ENCODE assay signal across 8 mouse cellular contexts in the genomic region with DNA sequence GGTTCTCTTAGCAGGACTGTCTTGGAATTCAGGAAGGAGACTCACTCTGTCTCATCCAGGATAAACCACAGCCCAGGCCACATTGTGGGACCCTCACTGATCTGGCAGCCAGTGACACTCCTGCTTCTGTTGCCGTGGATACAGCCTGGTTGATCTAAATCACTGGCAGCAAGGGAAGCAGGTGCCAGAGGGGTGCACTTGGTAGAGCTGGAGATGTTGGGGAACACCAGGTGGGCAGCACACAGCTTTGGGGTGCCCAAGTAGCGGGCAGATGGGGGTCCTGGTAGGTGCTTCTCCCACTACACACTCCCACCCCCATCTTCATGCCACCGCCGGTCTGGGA. TPM values are rescaled to one million over a fixed set of nuclear protein-coding genes. Genes with fewer than 3 reads are reported as not detected.
DNase-seq lines count a peak whose midpoint lies in the region; ATAC-seq and TF ChIP-seq lines count a peak whose summit lies in the region.

No protein-coding gene starts in this region.

- H3K4me2 ChIP-seq in forebrain, embryonic 12.5 days: peak overlapping the region; percentile 60
- H3K4me2 ChIP-seq in liver, embryonic 16.5 days (ENCODE audit: low read depth, low read length): no peak overlapping the region

- H3K27ac ChIP-seq in heart, embryonic 10.5 days: peak overlapping the region; percentile 79
- peak overlapping the region; percentile 80 for H3K27ac ChIP-seq in forebrain, embryonic 12.5 days
- H3K27ac ChIP-seq in liver, embryonic 16.5 days (ENCODE audit: low read length): no peak overlapping the region

- no peak for DNase-seq in heart, embryonic 10.5 days (ENCODE audit: low spot score)
- no peak for DNase-seq in heart, postnatal 25 days (ENCODE audit: low spot score)
- DNase-seq in thymus, postnatal 0 days (ENCODE audit: low spot score): no peak
- no peak for DNase-seq in cerebellum, postnatal 14 days

- peak overlapping the region; percentile 75 for H3K9ac ChIP-seq in forebrain, embryonic 12.5 days
- H3K9ac ChIP-seq in liver, embryonic 16.5 days (ENCODE audit: low read depth, low read length): no peak overlapping the region

- ATAC-seq in forebrain, embryonic 12.5 days (ENCODE audit: low FRiP score): peak; percentile 30
- ATAC-seq in liver, embryonic 16.5 days (ENCODE audit: low read depth): no peak
- ATAC-seq in megakaryocyte progenitor cell, adult 5-6 weeks (replicated peaks; ENCODE audit: poor library complexity): no peak

- peak overlapping the region; percentile 67 for H3K4me3 ChIP-seq in heart, embryonic 10.5 days
- H3K4me3 ChIP-seq in E14TG2a.4 (replicated peaks; ENCODE audit: low read length): peak overlapping the region; percentile 77
- H3K4me3 ChIP-seq in forebrain, embryonic 12.5 days (replicated peaks): peak overlapping the region; percentile 59
- H3K4me3 ChIP-seq in liver, embryonic 16.5 days (ENCODE audit: low read depth, low read length): peak overlapping the region; percentile 22; the same call in 1 of the 2 replicates

- no peaks in the 10 kb centered on the region for H3K36me3 ChIP-seq in heart, embryonic 10.5 days
- no peaks in the 10 kb centered on the region for H3K36me3 ChIP-seq in E14TG2a.4 (ENCODE audit: insufficient read depth, low read length)
- no peaks in the 10 kb centered on the region for H3K36me3 ChIP-seq in forebrain, embryonic 12.5 days (replicated peaks)
- no peaks in the 10 kb centered on the region for H3K36me3 ChIP-seq in liver, embryonic 16.5 days (ENCODE audit: control insufficient read depth, insufficient read depth)

- intact Hi-C loops in heart, postnatal 25 days (cut with DNase I): no loop called here

- no peak for TF ChIP-seq CTCF in E14TG2a.4 (conservative IDR thresholded peaks at IDR 0.05; ENCODE audit: low read length)

- H3K9me3 ChIP-seq in heart, embryonic 10.5 days: no peaks in the 10 kb centered on the region
- H3K9me3 ChIP-seq in E14TG2a.4 (ENCODE audit: low read length): no peaks in the 10 kb centered on the region
- no peaks in the 10 kb centered on the region for H3K9me3 ChIP-seq in forebrain, embryonic 12.5 days
- H3K9me3 ChIP-seq in liver, embryonic 16.5 days (replicated peaks; ENCODE audit: control insufficient read depth, low read length): no peaks in the 10 kb centered on the region

- H3K4me1 ChIP-seq in heart, embryonic 10.5 days: no peaks in the 10 kb centered on the region
- peaks cover 6% of the 10 kb centered on the region for H3K4me1 ChIP-seq in E14TG2a.4 (replicated peaks; ENCODE audit: low read depth, low read length)
- H3K4me1 ChIP-seq in forebrain, embryonic 12.5 days: peaks cover 19% of the 10 kb centered on the region
- no peaks in the 10 kb centered on the region for H3K4me1 ChIP-seq in liver, embryonic 16.5 days (ENCODE audit: control insufficient read depth, low read depth, low read length)

- WGBS in heart, embryonic 10.5 days: 18% methylated on average over 4 of the region's 4 CpGs
- 6% methylated on average over 4 of the region's 4 CpGs for WGBS in forebrain, embryonic 12.5 days
- 36% methylated on average over 4 of the region's 4 CpGs for WGBS in liver, embryonic 16.5 days (ENCODE audit: insufficient replicate concordance)

- H3K27me3 ChIP-seq in heart, embryonic 10.5 days (ENCODE audit: insufficient read depth, poor library complexity, severe bottlenecking): peaks cover 57% of the 10 kb centered on the region
- no peaks in the 10 kb centered on the region for H3K27me3 ChIP-seq in E14TG2a.4 (ENCODE audit: insufficient read depth, low read length)
- peaks cover 56% of the 10 kb centered on the region for H3K27me3 ChIP-seq in forebrain, embryonic 12.5 days
- H3K27me3 ChIP-seq in liver, embryonic 16.5 days (ENCODE audit: control insufficient read depth, insufficient read depth, low read depth, low read length): peaks cover 18% of the 10 kb centered on the region; the same call in 1 of the 2 replicates

RNA-seq across cellular contexts. Expression of gene Gpr173, which starts 0.5 kb away (rescaled TPM):
- 2.2 and 3.0 TPM in 2 replicates for polyA plus RNA-seq in heart, embryonic 10.5 days (2016; fragmentation: Nextera tagmentation; extraction: Ambion mirVana)
- 1 to 10 TPM in 1 of 2 experiments, under 1 TPM in 1; 0.68 to 1.3 TPM for total RNA-seq in heart, postnatal 25 days (2021)
- 6.8 and 8.4 TPM in 2 replicates for polyA plus RNA-seq in forebrain, embryonic 12.5 days (2016; fragmentation: Nextera tagmentation; extraction: Ambion mirVana)
- 0.11 and 0.16 TPM in 2 replicates for polyA plus RNA-seq in liver, embryonic 16.5 days (2015; fragmentation: Nextera tagmentation; extraction: Ambion mirVana)
- not detected in 2 replicates for total RNA-seq in megakaryocyte progenitor cell, adult 5-6 weeks (2015)
- not detected in 2 replicates for total RNA-seq in megakaryocyte progenitor cell, adult 5-6 weeks (2017)
- 0.26 and 0.35 TPM in 2 replicates for polyA plus RNA-seq in thymus, postnatal 0 days (2015; fragmentation: Nextera tagmentation; extraction: Ambion mirVana)

RNA-seq across cellular contexts. Expression of gene Tspyl2, which starts 25.8 kb away (rescaled TPM):
- polyA plus RNA-seq in heart, embryonic 10.5 days (2016; fragmentation: Nextera tagmentation; extraction: Ambion mirVana): 19.4 and 29.2 TPM in 2 replicates
- total RNA-seq in heart, postnatal 25 days (2021): 10 to 100 TPM in 1 of 2 experiments, 1 to 10 TPM in 1; 7.2 to 10.5 TPM
- polyA plus RNA-seq in forebrain, embryonic 12.5 days (2016; fragmentation: Nextera tagmentation; extraction: Ambion mirVana): 48.3 and 49.7 TPM in 2 replicates
- 5.6 and 6.6 TPM in 2 replicates for polyA plus RNA-seq in liver, embryonic 16.5 days (2015; fragmentation: Nextera tagmentation; extraction: Ambion mirVana)
- 10.6 and 16.6 TPM in 2 replicates for total RNA-seq in megakaryocyte progenitor cell, adult 5-6 weeks (2015)
- 20.2 and 29.4 TPM in 2 replicates for total RNA-seq in megakaryocyte progenitor cell, adult 5-6 weeks (2017)
- 9.6 and 10.3 TPM in 2 replicates for polyA plus RNA-seq in thymus, postnatal 0 days (2015; fragmentation: Nextera tagmentation; extraction: Ambion mirVana)

RNA-seq across cellular contexts. Expression of gene Kantr, which starts 40.7 kb away (rescaled TPM):
- 9.2 and 15.3 TPM in 2 replicates for polyA plus RNA-seq in heart, embryonic 10.5 days (2016; fragmentation: Nextera tagmentation; extraction: Ambion mirVana)
- total RNA-seq in heart, postnatal 25 days (2021): 1 to 10 TPM; 3.0 to 3.7 TPM
- polyA plus RNA-seq in forebrain, embryonic 12.5 days (2016; fragmentation: Nextera tagmentation; extraction: Ambion mirVana): 19.1 and 19.2 TPM in 2 replicates
- polyA plus RNA-seq in liver, embryonic 16.5 days (2015; fragmentation: Nextera tagmentation; extraction: Ambion mirVana): 2.8 and 3.4 TPM in 2 replicates
- total RNA-seq in megakaryocyte progenitor cell, adult 5-6 weeks (2015): 14.4 and 24.0 TPM in 2 replicates
- total RNA-seq in megakaryocyte progenitor cell, adult 5-6 weeks (2017): 6.2 and 6.4 TPM in 2 replicates
- polyA plus RNA-seq in thymus, postnatal 0 days (2015; fragmentation: Nextera tagmentation; extraction: Ambion mirVana): 10.2 and 13.7 TPM in 2 replicates

Comparison
In these comparisons a context has a peak if more than half of its experiments do, and no peak if none do; other contexts are left out.
1. H3K4me3 ChIP-seq: peak in every context shown above with its lines; median percentile 77 in E14TG2a.4; 67 in heart, embryonic 10.5 days; 59 in forebrain, embryonic 12.5 days; 22 in liver, embryonic 16.5 days.